Mouse (Mus musculus): ENCODE measurements around the gene Wnt5a. TPM values are rescaled to one million over a fixed set of nuclear protein-coding genes. Genes with fewer than 3 reads are reported as not detected.

Wnt5a gene
- total RNA-seq, 2 experiments from 2014 or later, result not detected

- ATAC-seq (replicated peaks; ENCODE audit: low FRiP score, low TSS enrichment, poor library complexity, severe bottlenecking), result no peak
These were observed 4.0 kb downstream of the Wnt5a start for GRCm38 (mm10) chr14:28508288-28509258.

- ATAC-seq (replicated peaks; ENCODE audit: low FRiP score, low TSS enrichment, poor library complexity, severe bottlenecking), result no peak
These were observed 5.1 kb downstream of the Wnt5a start for GRCm38 (mm10) chr14:28509441-28510340.

GRCm38 (mm10) chr14:28510341-28511028 lies 5.9 kb downstream of the Wnt5a start:
- ATAC-seq (replicated peaks; ENCODE audit: low FRiP score, low TSS enrichment, poor library complexity, severe bottlenecking), result no peak

GRCm38 (mm10) chr14:28511029-28511651 lies 6.6 kb downstream of the Wnt5a start:
- no peak for ATAC-seq (replicated peaks; ENCODE audit: low FRiP score, low TSS enrichment, poor library complexity, severe bottlenecking)

GRCm38 (mm10) chr14:28512805-28513590 lies 8.4 kb downstream of the Wnt5a start:
- no peak for ATAC-seq (replicated peaks; ENCODE audit: low FRiP score, low TSS enrichment, poor library complexity, severe bottlenecking)

- no peak for ATAC-seq (replicated peaks; ENCODE audit: low FRiP score, low TSS enrichment, poor library complexity, severe bottlenecking)
These were observed 9.6 kb downstream of the Wnt5a start for GRCm38 (mm10) chr14:28514171-28514570.

- no peak for ATAC-seq (replicated peaks; ENCODE audit: low FRiP score, low TSS enrichment, poor library complexity, severe bottlenecking)
These were observed 10.8 kb downstream of the Wnt5a start for GRCm38 (mm10) chr14:28515331-28515730.

GRCm38 (mm10) chr14:28517631-28518560 lies 13.3 kb downstream of the Wnt5a start:
- ATAC-seq (replicated peaks; ENCODE audit: low FRiP score, low TSS enrichment, poor library complexity, severe bottlenecking), result no peak

- ATAC-seq (replicated peaks; ENCODE audit: low FRiP score, low TSS enrichment, poor library complexity, severe bottlenecking), result no peak
These were observed 16.6 kb downstream of the Wnt5a start for GRCm38 (mm10) chr14:28521106-28521505.

GRCm38 (mm10) chr14:28522611-28523010 lies 18.1 kb downstream of the Wnt5a start:
- no peak for ATAC-seq (replicated peaks; ENCODE audit: low FRiP score, low TSS enrichment, poor library complexity, severe bottlenecking)

- ATAC-seq (replicated peaks; ENCODE audit: low FRiP score, low TSS enrichment, poor library complexity, severe bottlenecking), result no peak
These were observed 21.0 kb downstream of the Wnt5a start for GRCm38 (mm10) chr14:28525566-28525965.

- no peak for ATAC-seq (replicated peaks; ENCODE audit: low FRiP score, low TSS enrichment, poor library complexity, severe bottlenecking)
These were observed 23.7 kb downstream of the Wnt5a start for GRCm38 (mm10) chr14:28528151-28528685.

GRCm38 (mm10) chr14:28531531-28531930 lies 27.0 kb downstream of the Wnt5a start:
- no peak for ATAC-seq (replicated peaks; ENCODE audit: low FRiP score, low TSS enrichment, poor library complexity, severe bottlenecking)

- ATAC-seq (replicated peaks; ENCODE audit: low FRiP score, low TSS enrichment, poor library complexity, severe bottlenecking), result no peak
These were observed 28.4 kb downstream of the Wnt5a start for GRCm38 (mm10) chr14:28532943-28533342.

GRCm38 (mm10) chr14:28533876-28534275 lies 29.3 kb downstream of the Wnt5a start:
- ATAC-seq (replicated peaks; ENCODE audit: low FRiP score, low TSS enrichment, poor library complexity, severe bottlenecking), result no peak

GRCm38 (mm10) chr14:28535814-28536213 lies 31.3 kb downstream of the Wnt5a start:
- ATAC-seq (replicated peaks; ENCODE audit: low FRiP score, low TSS enrichment, poor library complexity, severe bottlenecking), result no peak

- no peak for ATAC-seq (replicated peaks; ENCODE audit: low FRiP score, low TSS enrichment, poor library complexity, severe bottlenecking)
These were observed 35.0 kb downstream of the Wnt5a start for GRCm38 (mm10) chr14:28539577-28539976.

Data from megakaryocyte-erythroid progenitor cell, adult 5-6 weeks (primary cell).